8 mouse cellular contexts compared by ENCODE assay signal in the genomic region with DNA sequence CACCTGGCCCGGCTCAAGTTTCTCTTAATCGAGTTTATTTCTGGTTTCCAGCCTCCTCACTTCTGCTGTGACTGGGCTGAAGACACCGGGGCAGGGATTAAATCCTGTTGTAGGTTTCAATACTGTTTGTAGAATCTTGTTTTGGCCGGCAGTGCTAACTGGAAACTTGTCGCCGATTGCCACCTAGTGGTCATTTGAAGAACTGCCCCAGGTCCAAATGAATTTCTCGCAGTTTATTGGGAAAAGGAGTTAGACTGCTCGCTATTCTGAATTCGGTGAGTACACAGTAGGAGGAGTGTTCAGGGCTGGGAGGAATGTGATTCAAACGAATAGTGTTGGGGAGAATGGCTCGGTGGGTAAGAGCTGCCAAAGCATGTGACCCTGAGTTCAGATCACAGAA. TPM values are rescaled to one million over a fixed set of nuclear protein-coding genes. Genes with fewer than 3 reads are reported as not detected.
DNase-seq lines count a peak whose midpoint lies in the region; ATAC-seq lines count a peak whose summit lies in the region.

No protein-coding gene starts in this region.

- peak; percentile 74 for ATAC-seq in inflammation-experienced regulatory T-cells, adult 6 months

- DNase-seq in T-cell, adult 2 months (ENCODE audit: low spot score): peak; percentile 78
- DNase-seq in cerebellum, adult 8-10 months: peak; percentile 85
- DNase-seq in frontal cortex, adult 2 months (ENCODE audit: extremely low spot score in 1 of 2, low spot score in 1 of 2): peak; percentile 44 to 95
- peak; percentile 73 to 84 for DNase-seq in left cerebral cortex, postnatal 10 days (ENCODE audit: extremely low spot score in 1 of 2, low spot score in 2 of 2)
- DNase-seq in mesoderm, embryonic 11.5 days (ENCODE audit: low read depth, low spot score): peak; percentile 86
- peak; percentile 80 for DNase-seq in right cerebral cortex, postnatal 4 days
- peak; percentile 74 for DNase-seq in yolk sac, embryonic 10.5 days (ENCODE audit: low spot score)

- intact Hi-C loops in left cerebral cortex, postnatal 10 days (cut with DNase I): loop anchor here (2.0 to 5.0 kb wide), 2 partner anchors 118 to 247 kb away; a partner anchor contains a TSS

RNA-seq across cellular contexts. Expression of a gene that starts 23.9 kb away (rescaled TPM):
- polyA plus RNA-seq in frontal cortex, adult 2 months (2012; rRNA removed): 3.2 and 3.7 TPM in 2 replicates
- polyA plus RNA-seq in inflammation-experienced regulatory T-cells, adult 6 months (2017; shearing (Covaris generic)): 100 to 1,000 TPM; 255 to 344 (median 288) TPM
- total RNA-seq in left cerebral cortex, postnatal 10 days (2021): 1 to 10 TPM; 3.7 to 5.2 TPM

RNA-seq across cellular contexts. Expression of a gene that starts 35.0 kb away (rescaled TPM):
- polyA plus RNA-seq in frontal cortex, adult 2 months (2012; rRNA removed): not detected in 2 replicates
- polyA plus RNA-seq in inflammation-experienced regulatory T-cells, adult 6 months (2017; shearing (Covaris generic)): under 1 TPM in 2 of 3 experiments, not detected in 1; 0.23 to 0.39 TPM
- total RNA-seq in left cerebral cortex, postnatal 10 days (2021): not detected

RNA-seq across cellular contexts. Expression of a gene that starts 35.1 kb away (rescaled TPM):
- polyA plus RNA-seq in frontal cortex, adult 2 months (2012; rRNA removed): 35.5 and 35.8 TPM in 2 replicates
- polyA plus RNA-seq in inflammation-experienced regulatory T-cells, adult 6 months (2017; shearing (Covaris generic)): 10 to 100 TPM in 2 of 3 experiments, 1 to 10 TPM in 1; 9.0 to 11.5 (median 11.4) TPM
- total RNA-seq in left cerebral cortex, postnatal 10 days (2021): 10 to 100 TPM; 47.1 to 48.1 TPM

RNA-seq across cellular contexts. Expression of a gene that starts 37.8 kb away (rescaled TPM):
- polyA plus RNA-seq in frontal cortex, adult 2 months (2012; rRNA removed): 0.16 and 0.88 TPM in 2 replicates
- polyA plus RNA-seq in inflammation-experienced regulatory T-cells, adult 6 months (2017; shearing (Covaris generic)): 1 to 10 TPM in 2 of 3 experiments, not detected in 1; 1.1 to 1.3 TPM
- total RNA-seq in left cerebral cortex, postnatal 10 days (2021): not detected

Comparison
In these comparisons a context has a peak if more than half of its experiments do, and no peak if none do; other contexts are left out.
1. Peak in every context shown above with its lines: DNase-seq and ATAC-seq.
2. RNA of a gene that starts 23.9 kb away (polyA plus RNA-seq): 255 to 344 TPM in inflammation-experienced regulatory T-cells, adult 6 months; 3.2 to 3.7 TPM in frontal cortex, adult 2 months; every median in the first group is over 10 times any median in the second.